Mouse (Mus musculus) ES-CJ7 (cell line): ENCODE data around the gene Abca3.
"Not testable (repeated sequence)": the region's sequence is repeated elsewhere in the genome, so short reads cannot be mapped to it uniquely, and the experiment has no call there.

Experiments used
- DNase-seq: peaks from one replicate; pipeline ENCODE4 v3.0.0; 2011; ENCODE audit warnings: low read depth, low spot score

Gene Abca3

GRCm38 (mm10) chr17:24383789-24384188 is 32.0 kb downstream of the Abca3 start:
- no peak for DNase-seq

GRCm38 (mm10) chr17:24388711-24389110 is 37.0 kb downstream of the Abca3 start:
- DNase-seq = no peak

GRCm38 (mm10) chr17:24389865-24390264 is 38.1 kb downstream of the Abca3 start:
- peak; percentile 66 for DNase-seq

- peak; percentile 43 for DNase-seq
Measured at GRCm38 (mm10) chr17:24391149-24391548, 39.4 kb downstream of the Abca3 start.

GRCm38 (mm10) chr17:24393527-24393926 is 41.8 kb downstream of the Abca3 start:
- no peak for DNase-seq

GRCm38 (mm10) chr17:24394456-24394855 is 42.7 kb downstream of the Abca3 start:
- no peak for DNase-seq

GRCm38 (mm10) chr17:24402371-24402770 is 50.6 kb downstream of the Abca3 start:
- DNase-seq = no peak

- DNase-seq = no peak
Measured at GRCm38 (mm10) chr17:24407116-24407803, 55.5 kb downstream of the Abca3 start.

- DNase-seq = peak; percentile 39
Measured at GRCm38 (mm10) chr17:24413557-24414211, 61.9 kb downstream of the Abca3 start.

- DNase-seq = peak; percentile 100
Measured at GRCm38 (mm10) chr17:24414230-24414976, 62.7 kb downstream of the Abca3 start, which contains the start of gene Rnps1. Gene Rnps1, plus strand, starts transcription at chr17:24414565.

GRCm38 (mm10) chr17:24415011-24415410 is 63.3 kb downstream of the Abca3 start:
- no peak for DNase-seq

- DNase-seq = no peak
Measured at GRCm38 (mm10) chr17:24416051-24416652, 64.4 kb downstream of the Abca3 start.

GRCm38 (mm10) chr17:24423114-24423513 is 71.4 kb downstream of the Abca3 start:
- DNase-seq = no peak

GRCm38 (mm10) chr17:24424489-24424888 is 72.7 kb downstream of the Abca3 start:
- no peak for DNase-seq

GRCm38 (mm10) chr17:24425326-24425725 is 73.6 kb downstream of the Abca3 start:
- DNase-seq = not testable (repeated sequence)

- DNase-seq = no peak
Measured at GRCm38 (mm10) chr17:24425905-24426304, 74.2 kb downstream of the Abca3 start.

GRCm38 (mm10) chr17:24426471-24427169 is 74.9 kb downstream of the Abca3 start, which contains the start of gene Eci1:
Gene Eci1, plus strand, starts transcription at chr17:24426641.
- peak; percentile 88 for DNase-seq

- DNase-seq = peak; percentile 20
Measured at GRCm38 (mm10) chr17:24427170-24427557, 75.4 kb downstream of the Abca3 start.

- no peak for DNase-seq
Measured at GRCm38 (mm10) chr17:24429201-24429983, 77.6 kb downstream of the Abca3 start.

GRCm38 (mm10) chr17:24437016-24437415 is 85.3 kb downstream of the Abca3 start:
- DNase-seq = peak; percentile 32
